Mouse (Mus musculus): ENCODE data around the gene Gm11564. TPM values are rescaled to one million over a fixed set of nuclear protein-coding genes. Genes with fewer than 3 reads are reported as not detected.

Gm11564 gene
- polyA plus RNA-seq, 1 experiment from 2014 or later = not detected

Other genes starting within 250 kb of the Gm11564 start
- not detected in 2 replicates for gene Krtap3-1, start 249.0 kb downstream of the Gm11564 start, polyA plus RNA-seq (2015; fragmentation: Nextera tagmentation; extraction: Ambion mirVana)
- not detected in 2 replicates for gene Krtap1-5, start 234.7 kb downstream of the Gm11564 start, polyA plus RNA-seq (2015; fragmentation: Nextera tagmentation; extraction: Ambion mirVana)
- gene Krtap1-4, start 232.0 kb downstream of the Gm11564 start, polyA plus RNA-seq (2015; fragmentation: Nextera tagmentation; extraction: Ambion mirVana) = not detected in 2 replicates
- not detected in 2 replicates for gene Krtap1-3, start 224.3 kb downstream of the Gm11564 start, polyA plus RNA-seq (2015; fragmentation: Nextera tagmentation; extraction: Ambion mirVana)
- gene Krtap9-3, start 217.6 kb downstream of the Gm11564 start, polyA plus RNA-seq (2015; fragmentation: Nextera tagmentation; extraction: Ambion mirVana) = not detected in 2 replicates
- gene Gm11938, start 212.4 kb downstream of the Gm11564 start, polyA plus RNA-seq (2015; fragmentation: Nextera tagmentation; extraction: Ambion mirVana) = not detected in 2 replicates
- not detected in 2 replicates for gene Gm11937, start 205.5 kb downstream of the Gm11564 start, polyA plus RNA-seq (2015; fragmentation: Nextera tagmentation; extraction: Ambion mirVana)
- gene Krtap2-4, start 200.8 kb downstream of the Gm11564 start, polyA plus RNA-seq (2015; fragmentation: Nextera tagmentation; extraction: Ambion mirVana) = not detected in 2 replicates
- not detected in 2 replicates for gene Gm11562, start 195.2 kb downstream of the Gm11564 start, polyA plus RNA-seq (2015; fragmentation: Nextera tagmentation; extraction: Ambion mirVana)
- gene Krtap4-1, start 187.4 kb downstream of the Gm11564 start, polyA plus RNA-seq (2015; fragmentation: Nextera tagmentation; extraction: Ambion mirVana) = not detected in 2 replicates
- not detected in 2 replicates for gene Krtap4-2, start 180.6 kb downstream of the Gm11564 start, polyA plus RNA-seq (2015; fragmentation: Nextera tagmentation; extraction: Ambion mirVana)
- not detected in 2 replicates for gene Krtap4-7, start 171.6 kb downstream of the Gm11564 start, polyA plus RNA-seq (2015; fragmentation: Nextera tagmentation; extraction: Ambion mirVana)
- gene Gm11555, start 165.4 kb downstream of the Gm11564 start, polyA plus RNA-seq (2015; fragmentation: Nextera tagmentation; extraction: Ambion mirVana) = not detected in 2 replicates
- gene Gm11563, start 156.7 kb downstream of the Gm11564 start, polyA plus RNA-seq (2015; fragmentation: Nextera tagmentation; extraction: Ambion mirVana) = not detected in 2 replicates
- not detected in 2 replicates for gene Krtap4-6, start 149.7 kb downstream of the Gm11564 start, polyA plus RNA-seq (2015; fragmentation: Nextera tagmentation; extraction: Ambion mirVana)
- not detected in 2 replicates for gene Gm14190, start 124.9 kb downstream of the Gm11564 start, polyA plus RNA-seq (2015; fragmentation: Nextera tagmentation; extraction: Ambion mirVana)
- gene Gm14180, start 81.4 kb downstream of the Gm11564 start, polyA plus RNA-seq (2015; fragmentation: Nextera tagmentation; extraction: Ambion mirVana) = not detected in 2 replicates
- not detected in 2 replicates for gene Gm11595, start 42.8 kb downstream of the Gm11564 start, polyA plus RNA-seq (2015; fragmentation: Nextera tagmentation; extraction: Ambion mirVana)
- gene Krtap4-8, start 35.0 kb downstream of the Gm11564 start, polyA plus RNA-seq (2015; fragmentation: Nextera tagmentation; extraction: Ambion mirVana) = not detected in 2 replicates
- not detected in 2 replicates for gene Krtap4-9, start 30.5 kb downstream of the Gm11564 start, polyA plus RNA-seq (2015; fragmentation: Nextera tagmentation; extraction: Ambion mirVana)
- not detected in 2 replicates for gene Gm11596, start 22.2 kb downstream of the Gm11564 start, polyA plus RNA-seq (2015; fragmentation: Nextera tagmentation; extraction: Ambion mirVana)
- not detected in 2 replicates for gene Gm11569, start 16.7 kb downstream of the Gm11564 start, polyA plus RNA-seq (2015; fragmentation: Nextera tagmentation; extraction: Ambion mirVana)
- gene Gm11554, start 11.2 kb downstream of the Gm11564 start, polyA plus RNA-seq (2015; fragmentation: Nextera tagmentation; extraction: Ambion mirVana) = not detected in 2 replicates
- not detected in 2 replicates for gene Krtap4-13, start 5.8 kb downstream of the Gm11564 start, polyA plus RNA-seq (2015; fragmentation: Nextera tagmentation; extraction: Ambion mirVana)
- not detected in 2 replicates for gene 2300003K06Rik, start 22.4 kb upstream of the Gm11564 start, polyA plus RNA-seq (2015; fragmentation: Nextera tagmentation; extraction: Ambion mirVana)
- gene Krtap4-16, start 35.9 kb upstream of the Gm11564 start, polyA plus RNA-seq (2015; fragmentation: Nextera tagmentation; extraction: Ambion mirVana) = not detected in 2 replicates
- gene Gm11568, start 42.3 kb upstream of the Gm11564 start, polyA plus RNA-seq (2015; fragmentation: Nextera tagmentation; extraction: Ambion mirVana) = not detected in 2 replicates
- gene Gm11559, start 48.8 kb upstream of the Gm11564 start, polyA plus RNA-seq (2015; fragmentation: Nextera tagmentation; extraction: Ambion mirVana) = not detected in 2 replicates
- gene Krtap9-1, start 57.7 kb upstream of the Gm11564 start, polyA plus RNA-seq (2015; fragmentation: Nextera tagmentation; extraction: Ambion mirVana) = not detected in 2 replicates
- gene Gm11567, start 63.5 kb upstream of the Gm11564 start, polyA plus RNA-seq (2015; fragmentation: Nextera tagmentation; extraction: Ambion mirVana) = not detected in 2 replicates
- not detected in 2 replicates for gene Krtap31-1, start 92.3 kb upstream of the Gm11564 start, polyA plus RNA-seq (2015; fragmentation: Nextera tagmentation; extraction: Ambion mirVana)
- gene Gm11565, start 99.1 kb upstream of the Gm11564 start, polyA plus RNA-seq (2015; fragmentation: Nextera tagmentation; extraction: Ambion mirVana) = not detected in 2 replicates
- not detected in 2 replicates for gene Krtap31-2, start 120.6 kb upstream of the Gm11564 start, polyA plus RNA-seq (2015; fragmentation: Nextera tagmentation; extraction: Ambion mirVana)
- gene Krtap9-5, start 132.8 kb upstream of the Gm11564 start, polyA plus RNA-seq (2015; fragmentation: Nextera tagmentation; extraction: Ambion mirVana) = not detected in 2 replicates
- gene Krtap29-1, start 163.4 kb upstream of the Gm11564 start, polyA plus RNA-seq (2015; fragmentation: Nextera tagmentation; extraction: Ambion mirVana) = not detected in 2 replicates
- not detected in 2 replicates for gene Krtap16-1, start 170.9 kb upstream of the Gm11564 start, polyA plus RNA-seq (2015; fragmentation: Nextera tagmentation; extraction: Ambion mirVana)
- gene Krtap17-1, start 178.3 kb upstream of the Gm11564 start, polyA plus RNA-seq (2015; fragmentation: Nextera tagmentation; extraction: Ambion mirVana) = 0.27 TPM in 1 of 2 replicates, not detected in the other
- not detected in 2 replicates for gene Krt33a, start 200.5 kb upstream of the Gm11564 start, polyA plus RNA-seq (2015; fragmentation: Nextera tagmentation; extraction: Ambion mirVana)
- not detected in 2 replicates for gene Krt33b, start 214.2 kb upstream of the Gm11564 start, polyA plus RNA-seq (2015; fragmentation: Nextera tagmentation; extraction: Ambion mirVana)
- not detected in 2 replicates for gene Krt34, start 225.9 kb upstream of the Gm11564 start, polyA plus RNA-seq (2015; fragmentation: Nextera tagmentation; extraction: Ambion mirVana)
- 0.12 TPM in 1 of 2 replicates, not detected in the other for gene Krt31, start 234.9 kb upstream of the Gm11564 start, polyA plus RNA-seq (2015; fragmentation: Nextera tagmentation; extraction: Ambion mirVana)